Mouse (Mus musculus): ENCODE measurements around the gene Parvb. TPM values are rescaled to one million over a fixed set of nuclear protein-coding genes. Genes with fewer than 3 reads are reported as not detected.

Gene Parvb
- total and polyA plus RNA-seq, 2 experiments from 2014 or later: 4.3 to 9.4 TPM

GRCm38 (mm10) chr15:84328870-84329269 is 97.0 kb downstream of the Parvb start:
- H3K9ac ChIP-seq: no peak overlapping the region
- no peaks in the 10 kb centered on the region for H3K4me1 ChIP-seq (ENCODE audit: insufficient read depth)
- WGBS: 87% methylated on average over 10 of the region's 10 CpGs
- no peak overlapping the region for H3K4me3 ChIP-seq (ENCODE audit: low read depth, low read length)
- H3K36me3 ChIP-seq (ENCODE audit: insufficient read depth): no peaks in the 10 kb centered on the region
- H3K27ac ChIP-seq (ENCODE audit: low read depth, low read length): no peak overlapping the region
- DNase-seq (no peak), ATAC-seq (no peak)
- no peak overlapping the region for H3K4me2 ChIP-seq (ENCODE audit: low read depth)
- H3K9me3 ChIP-seq (ENCODE audit: low read length): no peaks in the 10 kb centered on the region
- no peak for TF ChIP-seq CTCF (IDR thresholded peaks at IDR 0.05; ENCODE audit: low read depth)
- H3K27me3 ChIP-seq (ENCODE audit: insufficient read depth, low read length): no peaks in the 10 kb centered on the region

- H3K4me1 ChIP-seq (ENCODE audit: insufficient read depth): no peaks in the 10 kb centered on the region
- no peak overlapping the region for H3K4me2 ChIP-seq (ENCODE audit: low read depth)
- H3K4me3 ChIP-seq (ENCODE audit: low read depth, low read length): no peak overlapping the region
- H3K27ac ChIP-seq (ENCODE audit: low read depth, low read length): no peak overlapping the region
- 94% methylated on average over 8 of the region's 8 CpGs for WGBS
- no peak overlapping the region for H3K9ac ChIP-seq
- ATAC-seq (no peak), DNase-seq (no peak)
- H3K9me3 ChIP-seq (ENCODE audit: low read length): no peaks in the 10 kb centered on the region
- TF ChIP-seq CTCF (IDR thresholded peaks at IDR 0.05; ENCODE audit: low read depth): no peak
- no peaks in the 10 kb centered on the region for H3K36me3 ChIP-seq (ENCODE audit: insufficient read depth)
- no peaks in the 10 kb centered on the region for H3K27me3 ChIP-seq (ENCODE audit: insufficient read depth, low read length)
Observed at GRCm38 (mm10) chr15:84329940-84330339, 98.1 kb downstream of the Parvb start.

DNA sequence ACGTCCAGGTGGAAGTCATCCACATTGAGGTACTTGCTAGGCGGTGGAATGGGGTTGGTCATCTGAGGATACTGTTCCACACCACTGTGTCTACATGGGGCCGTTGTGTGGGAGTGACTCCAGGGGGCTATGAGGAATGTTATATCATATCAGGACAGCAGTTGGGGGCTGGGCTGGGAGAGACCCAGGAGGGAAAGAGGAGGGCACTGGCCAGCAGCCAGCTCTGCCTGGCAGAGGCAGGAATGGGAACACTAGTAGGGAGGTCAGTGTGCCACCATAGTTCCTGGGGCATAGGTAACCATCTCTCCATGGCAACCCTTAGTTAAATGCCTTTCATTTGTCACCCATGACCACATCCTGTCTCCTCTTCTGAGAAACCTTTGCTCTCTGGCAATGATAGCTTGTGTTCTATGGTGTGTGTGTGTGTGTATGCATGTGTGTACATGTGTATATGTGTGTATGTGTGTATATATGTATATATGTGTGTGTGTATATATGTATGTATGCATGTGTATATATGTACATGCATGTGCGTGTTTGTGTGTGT is 99.3 kb downstream of the Parvb start:
- ATAC-seq (no peak), DNase-seq (no peak)
- no peaks in the 10 kb centered on the region for H3K27me3 ChIP-seq (ENCODE audit: insufficient read depth, low read length)
- no peak overlapping the region for H3K4me3 ChIP-seq (ENCODE audit: low read depth, low read length)
- 89% methylated on average over 4 of the region's 4 CpGs for WGBS
- H3K4me1 ChIP-seq (ENCODE audit: insufficient read depth): no peaks in the 10 kb centered on the region
- H3K36me3 ChIP-seq (ENCODE audit: insufficient read depth): no peaks in the 10 kb centered on the region
- H3K9me3 ChIP-seq (ENCODE audit: low read length): no peaks in the 10 kb centered on the region
- no peak overlapping the region for H3K27ac ChIP-seq (ENCODE audit: low read depth, low read length)
- TF ChIP-seq CTCF (IDR thresholded peaks at IDR 0.05; ENCODE audit: low read depth): no peak
- no peak overlapping the region for H3K4me2 ChIP-seq (ENCODE audit: low read depth)
- no peak overlapping the region for H3K9ac ChIP-seq

GRCm38 (mm10) chr15:84336281-84336817 is 104.5 kb downstream of the Parvb start:
- DNase-seq: no peak
- no peak for ATAC-seq
- no peak for TF ChIP-seq CTCF (IDR thresholded peaks at IDR 0.05; ENCODE audit: low read depth)

DNA sequence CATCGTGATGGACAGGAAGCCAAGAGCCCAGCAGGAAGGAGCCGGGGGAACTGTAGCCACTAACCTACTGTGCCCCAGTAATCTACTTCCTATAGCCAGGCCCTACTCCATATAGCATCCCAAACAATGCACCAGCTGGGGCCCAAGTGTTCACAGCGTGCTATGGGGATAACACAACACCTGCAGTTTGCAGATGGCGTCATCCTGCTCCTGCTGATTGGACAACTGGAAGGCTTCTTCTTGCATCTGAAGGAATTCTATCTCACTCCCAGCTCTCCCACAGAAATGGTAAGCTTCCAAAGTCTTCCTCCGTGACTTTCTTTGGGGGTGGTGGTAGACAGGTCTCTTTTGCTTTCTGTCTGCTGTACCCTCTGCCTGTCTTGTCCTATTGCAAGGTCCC is 105.8 kb downstream of the Parvb start:
- ATAC-seq (no peak), DNase-seq (no peak)
- no peak for TF ChIP-seq CTCF (IDR thresholded peaks at IDR 0.05; ENCODE audit: low read depth)
- Histone ChIP-seq H3K4me1 (ENCODE audit: insufficient read depth) (no peaks in the 10 kb centered on the region), H3K4me3 (ENCODE audit: low read depth, low read length) (no peak overlapping the region), H3K27me3 (ENCODE audit: insufficient read depth, low read length) (no peaks in the 10 kb centered on the region), H3K36me3 (ENCODE audit: insufficient read depth) (no peaks in the 10 kb centered on the region), H3K27ac (ENCODE audit: low read depth, low read length) (no peak overlapping the region), H3K9ac (no peak overlapping the region), H3K4me2 (ENCODE audit: low read depth) (no peak overlapping the region), H3K9me3 (ENCODE audit: low read length) (no peaks in the 10 kb centered on the region)
- 71% methylated on average over 5 of the region's 5 CpGs for WGBS

More at GRCm38 (mm10) chr15:84336281-84336817, 104.5 kb downstream of the Parvb start:
- WGBS: 69% methylated on average over 12 of the region's 12 CpGs
- no peak overlapping the region for H3K9ac ChIP-seq
- H3K9me3 ChIP-seq (ENCODE audit: low read length): no peaks in the 10 kb centered on the region
- H3K4me1 ChIP-seq (ENCODE audit: insufficient read depth): no peaks in the 10 kb centered on the region
- no peaks in the 10 kb centered on the region for H3K36me3 ChIP-seq (ENCODE audit: insufficient read depth)
- no peak overlapping the region for H3K4me3 ChIP-seq (ENCODE audit: low read depth, low read length)
- H3K27ac ChIP-seq (ENCODE audit: low read depth, low read length): no peak overlapping the region
- H3K27me3 ChIP-seq (ENCODE audit: insufficient read depth, low read length): no peaks in the 10 kb centered on the region
- no peak overlapping the region for H3K4me2 ChIP-seq (ENCODE audit: low read depth)

DNA sequence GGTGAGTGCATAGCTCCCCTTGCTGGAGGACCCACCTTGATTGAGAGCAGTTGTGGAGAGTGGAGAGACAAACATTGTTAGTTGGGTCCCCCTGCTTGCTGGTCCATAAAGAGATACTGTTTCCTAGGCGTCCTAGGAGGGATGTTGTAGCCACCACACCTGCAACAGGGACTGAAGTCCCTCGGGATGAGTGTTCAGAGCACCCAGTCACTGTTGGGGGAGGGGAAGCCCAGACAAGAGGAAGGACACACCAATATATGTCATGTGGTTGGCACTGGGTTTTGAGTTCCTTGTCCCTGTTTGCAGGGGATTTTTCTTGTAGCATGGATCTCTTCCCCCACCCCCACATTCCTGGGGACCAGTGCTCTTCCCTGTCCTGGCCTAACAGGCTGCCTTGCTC is 109.1 kb downstream of the Parvb start:
- WGBS: 59% methylated on average over 2 of the region's 2 CpGs
- no peak for TF ChIP-seq CTCF (IDR thresholded peaks at IDR 0.05; ENCODE audit: low read depth)
- Histone ChIP-seq H3K27me3 (ENCODE audit: insufficient read depth, low read length) (no peaks in the 10 kb centered on the region), H3K27ac (ENCODE audit: low read depth, low read length) (no peak overlapping the region), H3K36me3 (ENCODE audit: insufficient read depth) (no peaks in the 10 kb centered on the region), H3K9ac (no peak overlapping the region), H3K4me1 (ENCODE audit: insufficient read depth) (no peaks in the 10 kb centered on the region), H3K9me3 (ENCODE audit: low read length) (no peaks in the 10 kb centered on the region), H3K4me2 (ENCODE audit: low read depth) (no peak overlapping the region), H3K4me3 (ENCODE audit: low read depth, low read length) (no peak overlapping the region)
- DNase-seq (no peak), ATAC-seq (no peak)

- TF ChIP-seq CTCF (IDR thresholded peaks at IDR 0.05; ENCODE audit: low read depth): peak; percentile 35
- Histone ChIP-seq H3K27me3 (ENCODE audit: insufficient read depth, low read length) (no peaks in the 10 kb centered on the region), H3K9me3 (ENCODE audit: low read length) (0 out of 2 replicates have a peak, but pooled peaks cover 5% of the 10 kb centered on the region), H3K27ac (ENCODE audit: low read depth, low read length) (no peak overlapping the region), H3K4me3 (ENCODE audit: low read depth, low read length) (no peak overlapping the region), H3K9ac (no peak overlapping the region), H3K4me2 (ENCODE audit: low read depth) (no peak overlapping the region), H3K36me3 (ENCODE audit: insufficient read depth) (no peaks in the 10 kb centered on the region), H3K4me1 (ENCODE audit: insufficient read depth) (peaks cover 6% of the 10 kb centered on the region; the same call in 1 of the 2 replicates)
- 96% methylated on average over 4 of the region's 4 CpGs for WGBS
- ATAC-seq: no peak
- no peak for DNase-seq
Observed at GRCm38 (mm10) chr15:84348769-84349168, 116.9 kb downstream of the Parvb start.
